Mouse (Mus musculus) CH12.LX (cell line): ENCODE data around the gene Atp1a3. TPM values are rescaled to one million over a fixed set of nuclear protein-coding genes. Genes with fewer than 3 reads are reported as not detected.
A peak's percentile ranks its signal among the peaks of the same experiment; 100 is the strongest.

ENCODE experiments used
- DNase-seq: peaks from one replicate; pipeline ENCODE4 v3.0.0-alpha.2; 2013; ENCODE audit errors: extremely low read depth
- H3K27ac ChIP-seq: 2 replicates; pipeline ENCODE4 v1.5.1; 2012; ENCODE audit warnings: low read depth, mild to moderate bottlenecking, control low read depth, moderate library complexity; ENCODE audit not compliant: insufficient read depth
- H3K27me3 ChIP-seq: replicated peaks from 2 replicates; pipeline ENCODE3; 2012; ENCODE audit warnings: inconsistent platforms
- H3K36me3 ChIP-seq, 2 experiments: replicated peaks in 1 of 2; 2 replicates each; pipeline versions ENCODE3 to v1.6.1; 2012; ENCODE audit warnings: inconsistent platforms in 1 of 2, low read length in 1 of 2, mild to moderate bottlenecking in 1 of 2, mixed read lengths in 1 of 2, moderate library complexity in 1 of 2; ENCODE audit not compliant: control insufficient read depth in 1 of 2, insufficient read depth in 1 of 2
- H3K4me1 ChIP-seq, 2 experiments: 2 replicates each; pipeline ENCODE4 v1.6.1; 2012; ENCODE audit warnings: inconsistent platforms in 1 of 2, moderate library complexity in 1 of 2; ENCODE audit not compliant: insufficient read depth in 2 of 2, control insufficient read depth in 1 of 2
- H3K4me2 ChIP-seq: 2 replicates; pipeline ENCODE4 v1.6.1; 2012; ENCODE audit warnings: low read depth, mild to moderate bottlenecking, control low read depth; ENCODE audit not compliant: poor library complexity, insufficient read depth, severe bottlenecking
- H3K4me3 ChIP-seq, 3 experiments: fragments of 150-350 bp in 1 of 3; sonication (generic) in 1 of 3; replicated peaks in 1 of 3; 2 replicates each; pipeline versions ENCODE3 to v1.5.1; 2011 to 2012; ENCODE audit warnings: low read depth in 2 of 3, low read length in 2 of 3, mild to moderate bottlenecking in 2 of 3, moderate library complexity in 2 of 3, control low read depth in 1 of 3, improper control_type of control experiment in 1 of 3, inconsistent platforms in 1 of 3, mixed read lengths in 1 of 3; ENCODE audit not compliant: poor library complexity in 1 of 3
- H3K79me2 ChIP-seq: replicated peaks from 2 replicates; pipeline ENCODE4 v1.6.1; 2012; ENCODE audit warnings: mild to moderate bottlenecking, moderate library complexity; ENCODE audit not compliant: control insufficient read depth, poor library complexity, insufficient read depth, severe bottlenecking; ENCODE audit errors: extremely low read depth
- H3K9ac ChIP-seq: 2 replicates; pipeline ENCODE4 v1.6.1; 2012; ENCODE audit warnings: low read depth, mild to moderate bottlenecking, control low read depth, moderate library complexity; ENCODE audit not compliant: insufficient read depth
- H3K9me3 ChIP-seq: replicated peaks from 2 replicates; pipeline ENCODE3; 2012; ENCODE audit warnings: low read length, inconsistent platforms, mixed read lengths
- CHD2 ChIP-seq: IDR thresholded peaks from 2 replicates; pipeline ENCODE4 v1.6.1; 2011; ENCODE audit warnings: low read length, improper control_type of control experiment
- CTCF ChIP-seq, 2 experiments: IDR thresholded peaks in 1 of 2; conservative IDR thresholded peaks in 1 of 2; 2 replicates each; pipeline ENCODE4 v1.5.1; 2011 to 2012; ENCODE audit warnings: low read depth in 2 of 2, low read length in 2 of 2, improper control_type of control experiment in 1 of 2, inconsistent platforms in 1 of 2, mild to moderate bottlenecking in 1 of 2, moderate library complexity in 1 of 2
- E2F4 ChIP-seq: IDR thresholded peaks from 2 replicates; pipeline ENCODE4 v1.6.1; 2011; ENCODE audit warnings: low read depth, low read length, improper control_type of control experiment; ENCODE audit not compliant: insufficient replicate concordance
- JUN ChIP-seq: IDR thresholded peaks from 2 replicates; pipeline ENCODE4 v1.6.1; 2011; ENCODE audit warnings: low read depth, mild to moderate bottlenecking, low read length, improper control_type of control experiment, moderate library complexity; ENCODE audit not compliant: insufficient read depth
- MAFK ChIP-seq: IDR thresholded peaks from 2 replicates; pipeline ENCODE4 v1.6.1; 2011; ENCODE audit warnings: low read length, improper control_type of control experiment; ENCODE audit not compliant: insufficient replicate concordance
- MAX ChIP-seq: IDR thresholded peaks from 2 replicates; pipeline ENCODE4 v1.6.1; 2011; ENCODE audit warnings: low read length, improper control_type of control experiment
- MYC ChIP-seq: IDR thresholded peaks from 2 replicates; pipeline ENCODE4 v1.6.1; 2011; ENCODE audit warnings: low read depth, mild to moderate bottlenecking, improper control_type of control experiment, low read length
- NELFE ChIP-seq: IDR thresholded peaks from 2 replicates; pipeline ENCODE4 v1.6.1; 2011; ENCODE audit warnings: low read depth, low read length, improper control_type of control experiment
- NRF1 ChIP-seq: IDR thresholded peaks from 2 replicates; pipeline ENCODE4 v1.6.1; 2014; ENCODE audit warnings: low read depth, mild to moderate bottlenecking, inconsistent platforms, low read length, improper control_type of control experiment, moderate library complexity
- PAX5 ChIP-seq: IDR thresholded peaks from 2 replicates; pipeline ENCODE4 v1.6.1; 2012; ENCODE audit warnings: low read length, inconsistent platforms, mixed read lengths
- RAD21 ChIP-seq: IDR thresholded peaks from 2 replicates; pipeline ENCODE4 v1.6.1; 2011; ENCODE audit warnings: low read depth, mild to moderate bottlenecking, low read length, improper control_type of control experiment, moderate library complexity
- SMC3 ChIP-seq: IDR thresholded peaks from 2 replicates; pipeline ENCODE4 v1.6.1; 2011; ENCODE audit warnings: low read depth, low read length, improper control_type of control experiment
- USF2 ChIP-seq: conservative IDR thresholded peaks from 2 replicates; pipeline ENCODE4 v1.6.1; 2011; ENCODE audit warnings: low read depth, low read length, improper control_type of control experiment
- ZMIZ1 ChIP-seq: IDR thresholded peaks from 2 replicates; pipeline ENCODE4 v1.6.1; 2012; ENCODE audit warnings: low read depth, mild to moderate bottlenecking, inconsistent platforms, low read length, improper control_type of control experiment
- dilution Hi-C: fragments of 300-500 bp; cut with MboI; formaldehyde crosslinking; loops from 2 replicates; pipeline ENCODE4 v1.14.3; 2020; ENCODE audit warnings: low sequenced_read_pairs; ENCODE audit not compliant: extremely low pct_unique_long_range_greater_than_20kb, extremely low pct_ligation_motif_present
- in situ Hi-C: fragments of 300-500 bp; cut with MboI; formaldehyde crosslinking; loops from 3 replicates; pipeline ENCODE4 v1.14.3; 2019; ENCODE audit warnings: low sequenced_read_pairs, low pct_ligation_motif_present, low pct_unique_long_range_greater_than_20kb, mixed read lengths
- polyA plus RNA-seq: library from polyadenylated mRNA; unstranded; fragments of >175 nt; gene quantifications from 2 replicates; pipeline ENCODE4 v1.2.1, GENCODE M21; 2012; ENCODE audit warnings: low read depth; ENCODE audit not compliant: insufficient read length
- total RNA-seq, 2 experiments: library from RNA; depleted of rRNA; stranded (reverse); fragments of 300-350 nt in 1 of 2; fragments of >200 nt in 1 of 2; gene quantifications; 2 replicates each; pipeline ENCODE4 v1.2.3; 2012 to 2014

Gene Atp1a3
- total and polyA plus RNA-seq, 3 experiments, result 0.17 to 0.24 TPM; not detected in 1

- peaks cover 0 to 17% of the 10 kb centered on the region in 2 experiments for H3K36me3 ChIP-seq
- H3K4me1 ChIP-seq, result peaks cover 2 to 26% of the 10 kb centered on the region in 2 experiments; a peak in 2 of 4 replicates
- no peak for TF ChIP-seq MAX
- TF ChIP-seq CTCF (conservative IDR thresholded peaks at IDR 0.05 in 1 of 2, IDR thresholded peaks at IDR 0.05 in 1 of 2; ENCODE audit: low read depth in 2 of 2, low read length in 2 of 2), result no peak
- no peak for TF ChIP-seq USF2
- no peak for TF ChIP-seq JUN
- TF ChIP-seq E2F4, result no peak
- no peak for TF ChIP-seq NELFE
- TF ChIP-seq MYC, result no peak
- TF ChIP-seq ZMIZ1, result no peak
- TF ChIP-seq PAX5, result no peak
- no peak for TF ChIP-seq NRF1
- TF ChIP-seq CHD2, result no peak
- H3K27ac ChIP-seq, result no peak overlapping the region
- H3K79me2 ChIP-seq, result no peaks in the 10 kb centered on the region
- no peaks in the 10 kb centered on the region for H3K27me3 ChIP-seq
- H3K9ac ChIP-seq, result no peak overlapping the region
- H3K4me2 ChIP-seq, result no peak overlapping the region
- dilution Hi-C loops, result no loop called here
- in situ Hi-C loops, result no loop called here
- DNase-seq, result no peak
- no peaks in the 10 kb centered on the region for H3K9me3 ChIP-seq
- H3K4me3 ChIP-seq, result no peak overlapping the region
Observed at GRCm38 (mm10) chr7:24967966-24968365, 37.8 kb downstream of the Atp1a3 start.

GRCm38 (mm10) chr7:24964897-24965535, 40.7 kb downstream of the Atp1a3 start:
- Histone ChIP-seq H3K4me2 (no peak overlapping the region), H3K9me3 (no peaks in the 10 kb centered on the region), H3K36me3 (peaks cover 0 to 11% of the 10 kb centered on the region in 2 experiments), H3K9ac (no peak overlapping the region), H3K4me3 (no peak overlapping the region)
- DNase-seq, result peak; percentile 82
- TF ChIP-seq SMC3, result peak; percentile 72
- TF ChIP-seq CTCF (conservative IDR thresholded peaks at IDR 0.05 in 1 of 2, IDR thresholded peaks at IDR 0.05 in 1 of 2; ENCODE audit: low read depth in 2 of 2, low read length in 2 of 2), result peak; percentile 62 to 80
- no peak for TF ChIP-seq MAFK
- TF ChIP-seq RAD21, result peak; percentile 66
- TF ChIP-seq, all 38 proteins: peak for 3
- peaks cover 5% of the 10 kb centered on the region for H3K27me3 ChIP-seq
- dilution Hi-C loops, result no loop called here
- H3K79me2 ChIP-seq, result no peaks in the 10 kb centered on the region
- in situ Hi-C loops, result loop anchor here (5.0 kb wide), 1 partner anchor 118 kb away; no protein-coding TSS in a partner anchor
- H3K27ac ChIP-seq, result no peak overlapping the region
- peaks cover 5 to 15% of the 10 kb centered on the region in 2 experiments for H3K4me1 ChIP-seq
